Mouse (Mus musculus) ovary, postnatal 14 days (tissue): Measurements from ENCODE around the gene Ctdspl.

Experiments
- DNase-seq: peaks from one replicate; pipeline ENCODE4 v3.0.0; 2022; ENCODE audit warnings: low spot score

The Ctdspl gene

GRCm38 (mm10) chr9:119028226-119029195 lies 102.3 kb downstream of the Ctdspl start:
- no peak for DNase-seq

GRCm38 (mm10) chr9:119029568-119029967 lies 103.3 kb downstream of the Ctdspl start:
- peak; percentile 46 for DNase-seq

GRCm38 (mm10) chr9:119031038-119031437 lies 104.8 kb downstream of the Ctdspl start:
- no peak for DNase-seq

GRCm38 (mm10) chr9:119031772-119032171 lies 105.5 kb downstream of the Ctdspl start:
- no peak for DNase-seq

GRCm38 (mm10) chr9:119032538-119032937 lies 106.3 kb downstream of the Ctdspl start:
- no peak for DNase-seq

- no peak for DNase-seq
Observed at GRCm38 (mm10) chr9:119033111-119033921, 107.1 kb downstream of the Ctdspl start.

- no peak for DNase-seq
Observed at GRCm38 (mm10) chr9:119034069-119034468, 107.8 kb downstream of the Ctdspl start.

GRCm38 (mm10) chr9:119034676-119035665 lies 108.7 kb downstream of the Ctdspl start:
- DNase-seq, result no peak

- DNase-seq, result peak; percentile 42
Observed at GRCm38 (mm10) chr9:119035836-119036235, 109.6 kb downstream of the Ctdspl start.

GRCm38 (mm10) chr9:119037076-119037730 lies 111.0 kb downstream of the Ctdspl start:
- no peak for DNase-seq

- DNase-seq, result no peak
Observed at GRCm38 (mm10) chr9:119038574-119038973, 112.3 kb downstream of the Ctdspl start.

GRCm38 (mm10) chr9:119040101-119040775 lies 114.0 kb downstream of the Ctdspl start:
- no peak for DNase-seq

GRCm38 (mm10) chr9:119048182-119048903 lies 122.1 kb downstream of the Ctdspl start:
- DNase-seq, result no peak

- DNase-seq, result no peak
Observed at GRCm38 (mm10) chr9:119051158-119051557, 124.9 kb downstream of the Ctdspl start.

- DNase-seq, result no peak
Observed at GRCm38 (mm10) chr9:119052154-119052944, 126.1 kb downstream of the Ctdspl start, which contains the start of gene Vill. Gene Vill (plus strand): TSS chr9:119052778.

GRCm38 (mm10) chr9:119053964-119054576 lies 127.8 kb downstream of the Ctdspl start:
- DNase-seq, result no peak

- DNase-seq, result no peak
Observed at GRCm38 (mm10) chr9:119055336-119055735, 129.1 kb downstream of the Ctdspl start.

GRCm38 (mm10) chr9:119058245-119058644 lies 132.0 kb downstream of the Ctdspl start:
- DNase-seq, result no peak
